Mouse (Mus musculus) forebrain, embryonic 10.5 days (tissue): ENCODE measurements around the gene Gpr137. TPM values are rescaled to one million over a fixed set of nuclear protein-coding genes. Genes with fewer than 3 reads are reported as not detected.

Experiments
- DNase-seq: peaks from one replicate; pipeline ENCODE4 v3.0.0-alpha.2; 2017; ENCODE audit warnings: low spot score; ENCODE audit errors: extremely low spot score
- H3K27ac ChIP-seq: fragments of 300-500 bp; sonication (generic); 2 replicates; pipeline ENCODE4 v1.5.1; 2016; ENCODE audit warnings: mild to moderate bottlenecking
- H3K27me3 ChIP-seq: fragments of 300-500 bp; sonication (generic); 2 replicates; pipeline ENCODE4 v1.6.1; 2016; ENCODE audit warnings: mild to moderate bottlenecking; ENCODE audit not compliant: poor library complexity, severe bottlenecking
- H3K36me3 ChIP-seq: fragments of 300-500 bp; sonication (generic); replicated peaks from 2 replicates; pipeline ENCODE4 v1.6.1; 2016; ENCODE audit warnings: mild to moderate bottlenecking, moderate library complexity
- H3K4me1 ChIP-seq: fragments of 300-500 bp; sonication (generic); 2 replicates; pipeline ENCODE4 v1.6.1; 2016
- H3K4me3 ChIP-seq: fragments of 300-500 bp; sonication (generic); 2 replicates; pipeline ENCODE4 v1.5.1; 2016; ENCODE audit warnings: mild to moderate bottlenecking, moderate library complexity
- H3K9me3 ChIP-seq: fragments of 300-500 bp; sonication (generic); 2 replicates; pipeline ENCODE4 v1.6.1; 2016; ENCODE audit warnings: mild to moderate bottlenecking, moderate library complexity
- WGBS: fragments of 180-500 bp; shearing (Covaris S2); methylation state at CpG from one replicate; pipeline ENCODE4 v1.1.7; 2016; 5-methylcytosine and 5-hydroxymethylcytosine counted together
- polyA plus RNA-seq: library from polyadenylated mRNA; unstranded; fragments of >200 nt; fragmentation: Nextera tagmentation; extraction: Ambion mirVana; gene quantifications from 2 replicates; pipeline ENCODE4 v1.2.1, GENCODE M21; 2016

The Gpr137 gene
- polyA plus RNA-seq, 1 experiment from 2014 or later: 22.8 TPM

DNA sequence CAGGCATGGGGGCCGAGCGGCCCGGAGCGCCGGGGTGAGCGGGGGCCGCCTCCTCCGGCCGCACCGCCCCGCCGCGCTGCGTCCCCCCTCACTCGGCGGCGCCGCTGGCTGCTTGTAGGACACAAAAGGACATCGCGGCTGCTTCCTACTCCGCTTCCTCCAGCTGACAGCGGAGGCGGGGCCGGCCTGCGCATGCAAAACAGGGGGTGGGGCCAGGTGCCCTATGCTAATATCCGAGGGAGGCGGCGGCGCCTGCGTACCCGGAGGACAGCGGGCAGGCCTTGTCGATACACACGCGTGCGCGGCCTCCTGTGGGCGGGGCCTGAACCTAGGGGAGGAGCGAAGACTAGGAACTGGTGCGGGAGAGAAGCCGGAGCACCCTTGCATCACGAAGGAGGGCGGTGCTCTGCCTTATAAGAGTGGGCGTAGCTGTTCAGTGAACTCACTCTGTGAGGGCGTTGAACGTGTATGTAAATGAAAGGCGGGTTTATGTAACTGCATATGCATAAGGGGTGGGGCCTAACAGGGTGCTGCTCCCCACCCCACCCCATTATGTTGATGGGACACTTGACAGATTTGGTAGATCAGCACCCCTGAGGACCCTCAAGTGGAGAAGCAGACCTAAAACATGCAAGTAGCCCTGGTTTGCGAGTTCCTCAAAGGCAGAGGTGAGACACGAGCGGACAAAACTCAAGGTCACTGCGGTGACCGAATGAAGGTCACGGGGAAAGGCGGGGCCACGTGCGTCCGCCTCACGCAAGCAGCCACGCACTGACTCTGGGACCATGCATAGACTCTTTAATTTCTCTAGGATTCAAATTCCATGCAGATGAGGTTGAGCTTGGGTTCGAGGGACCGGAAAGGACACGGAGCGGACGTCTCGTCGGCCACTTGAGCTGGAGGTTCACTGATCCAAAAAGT, 20.4 kb downstream of the Gpr137 start, which contains the start of gene Esrra:
Esrra (minus strand) TSS at position 167 of the 921 bp plus-strand sequence.
- peaks cover 49% of the 10 kb centered on the region for H3K4me1 ChIP-seq
- H3K36me3 ChIP-seq: peaks cover 3% of the 10 kb centered on the region; the same call in 1 of the 2 replicates
- WGBS: 1% methylated on average over 66 of the region's 66 CpGs
- H3K27ac ChIP-seq: peak within 1 kb of the TSS; percentile 94
- peak; percentile 100 for DNase-seq
- 0 out of 2 replicates have a peak, but pooled peaks cover 3% of the 10 kb centered on the region for H3K9me3 ChIP-seq
- H3K4me3 ChIP-seq: peak within 1 kb of the TSS; percentile 81
- peaks cover 49% of the 10 kb centered on the region for H3K27me3 ChIP-seq

DNA sequence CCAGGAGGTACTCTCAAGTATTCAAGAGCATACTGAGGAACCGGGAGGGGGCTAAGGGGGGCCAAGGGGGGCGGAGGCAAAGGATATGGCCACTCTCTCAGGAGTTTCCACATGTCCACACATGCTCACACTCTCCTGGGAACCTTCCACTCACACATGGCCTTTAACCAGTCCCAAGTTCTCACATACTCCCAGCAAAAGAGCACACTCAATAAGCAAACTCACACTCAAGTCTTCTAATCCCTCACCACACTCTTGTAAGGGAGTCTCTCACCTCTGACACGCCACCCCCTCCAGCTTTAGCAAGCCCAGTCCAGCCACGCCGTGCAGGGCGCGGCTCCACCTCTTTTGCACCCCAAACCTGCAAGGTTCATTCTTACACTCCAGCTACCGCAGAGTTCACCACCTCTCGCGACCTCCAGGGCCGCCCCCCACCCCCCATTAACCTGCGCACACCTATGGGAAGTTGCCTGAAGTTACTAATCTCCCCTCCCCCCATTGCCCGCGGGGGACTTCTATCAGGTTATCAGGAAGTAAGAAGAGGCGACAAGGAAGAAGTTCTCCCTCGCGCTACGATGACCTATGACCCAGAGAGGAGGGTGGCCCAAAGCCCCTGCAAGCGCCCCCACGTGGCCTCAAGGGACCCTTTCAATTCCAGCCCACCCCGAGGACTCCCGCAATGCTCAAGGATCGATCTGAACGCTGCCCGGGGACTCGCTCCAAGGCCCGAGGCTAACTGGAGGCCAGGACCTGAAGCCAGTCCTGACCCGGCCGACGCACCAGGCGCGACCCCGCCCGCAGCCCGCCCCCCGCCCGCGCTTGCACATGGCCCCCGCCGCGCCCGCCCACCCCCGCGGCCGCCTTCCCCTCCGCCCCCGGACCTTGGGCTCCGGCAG, 21.3 kb downstream of the Gpr137 start:
- Histone ChIP-seq H3K36me3 (peaks cover 3% of the 10 kb centered on the region; the same call in 1 of the 2 replicates), H3K4me1 (peaks cover 43% of the 10 kb centered on the region), H3K9me3 (0 out of 2 replicates have a peak, but pooled peaks cover under 1% of the 10 kb centered on the region), H3K4me3 (peak overlapping the region; percentile 81), H3K27me3 (peaks cover 40% of the 10 kb centered on the region), H3K27ac (peak overlapping the region; percentile 94)
- peak; percentile 56 for DNase-seq
- WGBS: 2% methylated on average over 46 of the region's 48 CpGs

DNA sequence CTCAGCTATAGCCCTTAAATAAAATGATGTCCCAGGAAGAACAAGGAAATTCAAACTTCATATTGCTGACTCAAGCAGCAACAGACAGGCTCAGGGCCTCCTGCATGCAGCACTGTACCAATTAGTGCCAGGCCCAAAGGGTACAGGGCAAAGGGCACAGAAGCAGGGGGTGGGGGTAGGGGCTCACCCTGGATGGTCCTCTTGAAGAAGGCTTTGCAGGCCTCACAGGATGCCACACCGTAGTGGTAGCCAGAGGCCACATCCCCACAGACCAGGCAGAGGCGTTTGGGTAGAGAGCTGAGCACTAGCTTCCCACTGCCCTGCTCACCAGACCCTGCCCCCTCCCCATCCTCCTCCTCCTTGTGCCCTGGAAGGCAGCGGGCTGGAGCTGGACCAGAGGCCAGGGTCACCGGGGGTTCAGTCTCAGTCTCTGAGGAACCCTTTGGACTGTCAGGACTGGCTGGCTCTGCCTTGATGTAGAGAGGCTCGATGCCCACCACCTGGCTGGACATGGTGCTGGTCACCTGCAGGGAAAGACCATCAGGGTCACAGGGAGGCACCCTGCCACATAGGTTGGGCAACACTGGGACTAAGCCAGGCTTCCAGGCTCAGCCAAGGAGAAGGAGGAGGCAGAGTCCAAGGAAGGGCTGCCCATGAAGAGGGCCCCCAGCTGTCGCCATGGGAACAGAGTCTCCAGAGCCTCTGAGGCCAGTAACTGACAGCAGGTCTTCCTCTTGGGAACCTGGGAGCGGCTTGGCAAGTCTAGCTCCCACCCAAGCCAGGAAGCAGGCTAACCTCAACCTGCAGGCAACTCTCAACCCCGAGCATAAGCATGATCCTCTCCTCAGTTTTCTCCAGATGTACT, 22.2 kb downstream of the Gpr137 start:
- Histone ChIP-seq H3K27ac (peak overlapping the region; percentile 94), H3K9me3 (no peaks in the 10 kb centered on the region), H3K36me3 (peaks cover 3% of the 10 kb centered on the region; the same call in 1 of the 2 replicates), H3K27me3 (peaks cover 31% of the 10 kb centered on the region), H3K4me1 (peaks cover 34% of the 10 kb centered on the region), H3K4me3 (peak overlapping the region; percentile 81)
- WGBS: 46% methylated on average over 8 of the region's 8 CpGs
- DNase-seq: peak; percentile 46

DNA sequence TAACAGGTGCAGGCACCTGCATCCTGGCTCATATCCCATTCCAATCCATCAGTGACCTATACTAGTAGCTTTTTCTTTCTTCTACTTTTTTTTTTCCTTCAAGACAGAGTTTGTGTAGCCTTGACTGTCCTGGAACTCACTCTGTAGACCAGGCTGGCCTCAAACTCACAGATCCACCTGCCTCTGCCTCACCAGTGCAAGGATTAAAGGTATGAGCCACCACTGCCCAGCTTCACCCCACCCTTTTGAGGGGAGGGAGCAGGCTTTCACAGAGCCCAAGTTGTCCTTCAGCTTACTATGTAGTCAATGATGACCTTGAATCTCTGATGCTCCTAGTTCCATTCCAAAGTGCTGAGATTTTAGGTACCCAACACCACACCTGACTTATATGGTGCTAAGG, 22.8 kb downstream of the Gpr137 start:
- Histone ChIP-seq H3K4me3 (no peak overlapping the region), H3K4me1 (peaks cover 27% of the 10 kb centered on the region), H3K27ac (no peak overlapping the region), H3K9me3 (no peaks in the 10 kb centered on the region), H3K27me3 (peaks cover 24% of the 10 kb centered on the region), H3K36me3 (peaks cover 3% of the 10 kb centered on the region; the same call in 1 of the 2 replicates)
- no peak for DNase-seq

DNA sequence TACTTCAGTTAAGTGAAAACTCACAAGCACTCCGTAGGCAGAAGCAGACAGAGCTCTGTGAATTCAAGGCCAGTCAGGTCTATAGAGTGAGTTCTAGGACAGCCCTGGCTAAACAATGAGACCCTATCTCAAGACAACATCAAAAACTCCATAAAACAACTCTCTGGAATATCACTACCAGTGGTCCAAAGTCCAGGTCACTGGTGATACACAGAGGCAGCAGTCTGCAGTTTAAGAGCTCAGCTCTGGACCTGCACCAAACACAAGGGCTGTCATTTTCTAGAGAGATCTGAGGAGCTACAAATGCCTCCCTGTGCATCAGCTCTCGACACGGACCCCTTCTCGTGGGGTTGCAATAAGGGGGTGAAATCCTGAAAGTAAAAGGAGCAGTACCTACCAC, 24.0 kb downstream of the Gpr137 start:
- no peak overlapping the region for H3K4me3 ChIP-seq
- no peaks in the 10 kb centered on the region for H3K9me3 ChIP-seq
- no peak for DNase-seq
- 90% methylated on average over 4 of the region's 4 CpGs for WGBS
- peaks cover 27% of the 10 kb centered on the region for H3K4me1 ChIP-seq
- H3K27me3 ChIP-seq: peaks cover 13% of the 10 kb centered on the region
- peaks cover 14% of the 10 kb centered on the region for H3K36me3 ChIP-seq
- no peak overlapping the region for H3K27ac ChIP-seq

DNA sequence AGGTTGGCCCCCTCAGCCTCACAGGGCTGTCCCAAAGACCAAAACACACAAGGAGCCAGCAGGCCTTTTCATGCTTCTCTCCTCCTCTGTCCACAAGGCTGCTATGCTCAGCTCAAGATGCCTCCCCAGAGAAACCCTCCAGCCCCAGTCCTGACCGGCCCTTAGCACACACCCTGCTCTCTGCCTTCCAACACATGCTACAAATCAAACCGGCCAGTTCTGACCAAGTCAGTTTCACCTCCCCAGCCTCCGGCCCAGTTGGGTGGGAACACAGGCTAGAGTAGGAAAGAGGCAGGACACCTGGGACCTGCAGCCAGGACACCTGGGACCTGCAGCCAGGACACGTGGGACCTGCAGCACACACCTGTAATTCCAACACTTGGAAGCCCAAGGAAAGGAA, 25.8 kb downstream of the Gpr137 start:
- DNase-seq: no peak
- Histone ChIP-seq H3K9me3 (no peaks in the 10 kb centered on the region), H3K36me3 (peaks cover 32% of the 10 kb centered on the region), H3K4me3 (no peak overlapping the region), H3K4me1 (peaks cover 22% of the 10 kb centered on the region), H3K27ac (no peak overlapping the region), H3K27me3 (no peaks in the 10 kb centered on the region)
- 91% methylated on average over 4 of the region's 4 CpGs for WGBS

DNA sequence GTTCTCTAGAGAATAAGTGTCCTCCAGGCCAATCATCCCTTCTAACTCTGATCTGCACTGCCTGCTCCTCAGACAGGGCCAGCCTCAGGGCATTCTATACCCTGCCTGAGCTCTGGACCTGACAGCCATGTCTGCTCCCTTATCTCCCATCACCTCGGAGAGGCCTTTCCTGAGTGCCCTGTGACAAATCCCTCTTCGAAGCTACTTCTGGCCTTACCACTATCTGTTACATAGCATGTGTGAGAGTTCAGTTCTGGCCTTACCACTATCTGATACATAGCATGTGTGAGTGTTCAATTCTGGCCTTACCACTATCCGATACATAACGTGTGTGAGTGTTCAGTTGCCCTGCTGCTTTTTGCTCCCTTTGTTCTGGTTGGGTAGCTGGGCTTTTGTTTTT, 27.0 kb downstream of the Gpr137 start:
- DNase-seq: no peak
- Histone ChIP-seq H3K27me3 (no peaks in the 10 kb centered on the region), H3K4me3 (no peak overlapping the region), H3K36me3 (peaks cover 38% of the 10 kb centered on the region), H3K9me3 (no peaks in the 10 kb centered on the region), H3K4me1 (peaks cover 17% of the 10 kb centered on the region), H3K27ac (no peak overlapping the region)
- WGBS: 89% methylated on average over 4 of the region's 4 CpGs

DNA sequence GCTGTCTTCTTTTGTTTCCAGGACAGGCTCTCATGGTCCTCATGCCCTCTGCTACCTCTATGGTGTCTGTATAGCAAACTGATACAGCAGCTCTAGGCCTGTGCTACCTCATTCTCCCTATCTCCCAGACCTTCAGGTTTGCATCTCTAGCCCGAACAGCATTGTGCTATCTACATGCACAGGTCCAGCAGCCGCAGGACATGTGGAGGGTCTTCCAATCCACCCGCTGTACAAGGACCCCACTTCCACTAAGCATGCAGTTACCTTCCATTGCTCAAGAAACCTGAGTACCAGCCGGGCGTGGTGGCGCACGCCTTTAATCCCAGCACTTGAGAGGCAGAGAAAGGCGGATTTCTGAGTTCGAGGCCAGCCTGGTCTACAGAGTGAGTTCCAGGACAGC, 27.7 kb downstream of the Gpr137 start:
- no peak overlapping the region for H3K4me3 ChIP-seq
- H3K9me3 ChIP-seq: no peaks in the 10 kb centered on the region
- peaks cover 38% of the 10 kb centered on the region for H3K36me3 ChIP-seq
- H3K27ac ChIP-seq: no peak overlapping the region
- H3K27me3 ChIP-seq: no peaks in the 10 kb centered on the region
- H3K4me1 ChIP-seq: peaks cover 12% of the 10 kb centered on the region
- WGBS: 93% methylated on average over 9 of the region's 9 CpGs
- no peak for DNase-seq

DNA sequence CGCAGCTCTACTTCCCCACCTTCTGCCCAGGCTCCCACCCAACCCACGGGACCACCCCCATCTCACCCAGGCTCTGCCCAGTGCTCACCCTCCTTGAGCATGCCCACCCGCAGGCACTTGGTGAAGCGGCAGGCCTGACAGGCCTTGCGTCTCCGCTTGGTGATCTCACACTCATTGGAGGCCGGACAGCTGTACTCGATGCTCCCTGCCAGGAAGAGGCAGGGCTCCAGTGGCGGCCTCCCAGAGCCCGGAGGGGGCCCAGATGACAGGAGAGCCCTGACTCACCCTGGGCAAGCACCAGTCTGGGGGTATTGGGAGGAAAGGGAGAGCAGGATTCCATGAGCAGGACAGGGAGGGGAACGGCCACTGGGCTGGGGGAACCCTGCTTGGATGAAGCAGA, 28.3 kb downstream of the Gpr137 start:
- no peak for DNase-seq
- no peaks in the 10 kb centered on the region for H3K9me3 ChIP-seq
- 87% methylated on average over 11 of the region's 11 CpGs for WGBS
- no peaks in the 10 kb centered on the region for H3K27me3 ChIP-seq
- peaks cover 17% of the 10 kb centered on the region for H3K4me1 ChIP-seq
- no peak overlapping the region for H3K4me3 ChIP-seq
- no peak overlapping the region for H3K27ac ChIP-seq
- H3K36me3 ChIP-seq: peaks cover 38% of the 10 kb centered on the region

DNA sequence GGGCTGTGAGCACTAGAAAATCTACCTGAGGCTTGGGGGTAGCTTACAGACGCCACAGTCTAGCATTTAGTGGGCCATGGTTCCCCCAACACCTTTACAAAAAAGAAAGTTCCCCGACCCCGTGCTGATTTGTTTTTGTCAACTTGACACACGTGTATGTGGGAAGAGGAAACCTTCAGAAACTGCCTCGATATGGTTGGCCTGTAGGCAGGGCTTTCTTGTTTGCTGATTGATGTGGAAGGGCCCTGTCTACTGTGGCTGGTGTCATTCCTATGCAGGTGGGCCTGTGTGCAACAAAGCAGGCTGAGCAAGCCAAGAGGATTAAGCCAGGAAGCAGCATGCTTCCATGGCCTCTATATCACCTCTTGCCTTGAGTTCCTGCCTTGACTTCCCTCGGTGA, 29.2 kb downstream of the Gpr137 start:
- no peaks in the 10 kb centered on the region for H3K27me3 ChIP-seq
- H3K4me1 ChIP-seq: peaks cover 27% of the 10 kb centered on the region
- no peak overlapping the region for H3K4me3 ChIP-seq
- WGBS: 91% methylated on average over 6 of the region's 6 CpGs
- H3K36me3 ChIP-seq: peaks cover 35% of the 10 kb centered on the region
- no peak for DNase-seq
- H3K9me3 ChIP-seq: no peaks in the 10 kb centered on the region
- no peak overlapping the region for H3K27ac ChIP-seq

DNA sequence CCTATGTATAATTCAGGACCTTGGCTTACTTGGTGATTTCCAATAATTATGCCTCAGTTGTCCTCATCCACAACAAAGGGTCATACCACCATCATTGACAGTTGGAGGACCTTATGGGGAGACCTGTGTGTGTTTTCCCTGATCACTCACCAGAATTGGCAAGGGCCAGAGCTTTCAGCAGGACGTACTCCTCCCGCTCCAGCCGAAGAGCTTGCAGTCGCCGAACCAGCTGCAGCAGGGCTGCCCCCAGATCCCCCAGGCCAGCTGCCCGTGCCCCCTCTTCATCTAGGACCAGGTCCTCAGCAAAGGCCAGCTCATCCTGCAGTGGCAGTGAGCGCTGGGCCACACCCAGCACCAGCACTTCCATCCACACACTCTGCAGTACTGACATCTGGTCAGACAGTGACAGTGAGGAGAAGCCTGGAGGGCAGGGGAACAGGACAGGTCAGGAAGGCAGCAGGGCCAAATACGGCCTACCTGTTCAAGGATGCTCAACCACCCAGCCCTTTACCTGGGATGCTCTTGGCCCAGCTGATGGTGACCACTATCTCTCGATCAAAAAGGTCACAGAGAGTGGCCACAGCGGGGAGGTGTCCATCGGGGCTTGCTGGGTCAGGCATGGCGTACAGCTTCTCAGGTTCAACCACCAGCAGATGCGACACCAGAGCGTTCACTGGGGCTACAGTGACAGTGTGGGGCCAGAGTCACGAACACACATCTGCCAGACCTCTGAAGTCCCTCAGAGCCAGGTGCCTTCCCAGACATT, 29.9 kb downstream of the Gpr137 start:
- WGBS: 93% methylated on average over 15 of the region's 15 CpGs
- Histone ChIP-seq H3K4me1 (peaks cover 33% of the 10 kb centered on the region), H3K9me3 (no peaks in the 10 kb centered on the region), H3K27ac (no peak overlapping the region), H3K36me3 (peaks cover 41% of the 10 kb centered on the region), H3K4me3 (peak overlapping the region; percentile 13; the same call in 1 of the 2 replicates), H3K27me3 (no peaks in the 10 kb centered on the region)
- no peak for DNase-seq
